Mouse (Mus musculus) brain, adult 2 months (tissue): ENCODE results near the gene Pcsk5.

ENCODE experiments used
- DNase-seq: peaks from one replicate; pipeline ENCODE4 v3.0.0; 2011; ENCODE audit warnings: low read depth, low spot score

The Pcsk5 gene

GRCm38 (mm10) chr19:17577412-17577811 is 260.0 kb downstream of the Pcsk5 start:
- no peak for DNase-seq

GRCm38 (mm10) chr19:17574564-17574963 is 262.9 kb downstream of the Pcsk5 start:
- DNase-seq: no peak

GRCm38 (mm10) chr19:17572315-17572714 is 265.1 kb downstream of the Pcsk5 start:
- no peak for DNase-seq

- DNase-seq: no peak
Measured at GRCm38 (mm10) chr19:17570936-17571335, 266.5 kb downstream of the Pcsk5 start.

GRCm38 (mm10) chr19:17567264-17567663 is 270.2 kb downstream of the Pcsk5 start:
- DNase-seq: no peak

- no peak for DNase-seq
Measured at GRCm38 (mm10) chr19:17566097-17566496, 271.3 kb downstream of the Pcsk5 start.

- DNase-seq: no peak
Measured at GRCm38 (mm10) chr19:17558764-17559163, 278.7 kb downstream of the Pcsk5 start.

- no peak for DNase-seq
Measured at GRCm38 (mm10) chr19:17555159-17555558, 282.3 kb downstream of the Pcsk5 start.

GRCm38 (mm10) chr19:17554571-17554970 is 282.9 kb downstream of the Pcsk5 start:
- DNase-seq: no peak

GRCm38 (mm10) chr19:17553396-17554100 is 283.9 kb downstream of the Pcsk5 start:
- no peak for DNase-seq

GRCm38 (mm10) chr19:17528746-17529532 is 308.5 kb downstream of the Pcsk5 start:
- no peak for DNase-seq

GRCm38 (mm10) chr19:17525558-17525957 is 311.9 kb downstream of the Pcsk5 start:
- DNase-seq: no peak

GRCm38 (mm10) chr19:17514456-17514855 is 323.0 kb downstream of the Pcsk5 start:
- DNase-seq: no peak

GRCm38 (mm10) chr19:17511283-17511682 is 326.1 kb downstream of the Pcsk5 start:
- no peak for DNase-seq

GRCm38 (mm10) chr19:17504212-17504611 is 333.2 kb downstream of the Pcsk5 start:
- no peak for DNase-seq

- peak; percentile 36 for DNase-seq
Measured at GRCm38 (mm10) chr19:17498586-17499235, 338.7 kb downstream of the Pcsk5 start.

GRCm38 (mm10) chr19:17496131-17496530 is 341.3 kb downstream of the Pcsk5 start:
- DNase-seq: peak; percentile 23

- DNase-seq: no peak
Measured at GRCm38 (mm10) chr19:17491822-17492544, 345.4 kb downstream of the Pcsk5 start.

- DNase-seq: no peak
Measured at GRCm38 (mm10) chr19:17491322-17491721, 346.1 kb downstream of the Pcsk5 start.

GRCm38 (mm10) chr19:17489866-17490141 is 347.6 kb downstream of the Pcsk5 start:
- DNase-seq: peak; percentile 44

GRCm38 (mm10) chr19:17489041-17489865 is 348.2 kb downstream of the Pcsk5 start:
- DNase-seq: no peak
